ENCODE assay signal across 18 mouse cellular contexts in the genomic region with DNA sequence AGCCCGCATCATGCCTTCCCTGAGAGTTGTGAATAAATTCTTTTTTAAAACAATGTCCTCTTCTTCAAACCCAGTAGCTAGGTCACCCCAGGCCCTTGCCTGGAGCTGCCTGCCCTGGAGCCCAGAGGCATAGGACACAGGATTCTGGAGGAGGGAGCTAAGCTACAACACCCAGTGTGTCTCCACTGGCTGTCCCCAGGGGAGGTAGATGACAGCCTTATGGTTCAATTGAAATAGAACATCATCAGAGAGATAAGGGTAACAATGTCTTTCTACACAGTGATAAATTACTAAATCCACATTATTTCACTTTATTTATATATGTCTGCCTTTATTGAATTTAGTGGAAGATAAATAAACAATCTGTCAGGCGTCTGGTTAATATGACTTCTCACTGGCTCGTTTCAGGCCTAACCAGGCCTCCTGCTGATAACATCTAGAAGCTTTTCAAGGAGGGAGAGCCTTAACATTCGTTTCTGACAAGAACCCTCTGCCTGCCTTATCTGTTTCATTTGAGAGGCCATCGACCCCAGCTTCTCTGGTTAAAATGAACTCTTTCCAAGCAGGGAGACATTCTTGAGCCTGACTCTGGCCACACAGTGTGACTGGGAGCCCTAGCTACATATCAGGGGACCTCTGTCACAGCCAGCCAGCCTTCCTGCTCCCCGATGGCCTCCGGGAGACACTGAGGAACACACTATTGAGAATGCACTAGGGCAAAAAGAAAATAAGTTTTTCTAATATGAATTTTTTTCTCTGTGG.
DNase-seq lines count a peak whose midpoint lies in the region; ATAC-seq lines count a peak whose summit lies in the region.
"Had no signal": no experiment of that assay in that cellular context is flagged by ENCODE, and none has a peak within 500 bp of the region (broad histone marks: within the 10 kb centered on the region; RNA-seq: fewer than 3 reads in every experiment).

No protein-coding gene starts in this region.

- no peak overlapping the region for H3K4me3 ChIP-seq in heart, embryonic 11.5 days (ENCODE audit: low read depth, low read length)
- H3K4me3 ChIP-seq in lung, embryonic 16.5 days (ENCODE audit: low read length): no peak overlapping the region
- H3K4me3 ChIP-seq in kidney, embryonic 15.5 days (replicated peaks): no peak overlapping the region
- H3K4me3 ChIP-seq: forebrain, embryonic 10.5 days; hindbrain, embryonic 13.5 days; midbrain, embryonic 13.5 days; neural tube, embryonic 12.5 days had no signal

- peaks cover 9% of the 10 kb centered on the region for H3K4me1 ChIP-seq in heart, embryonic 11.5 days (ENCODE audit: control insufficient read depth, insufficient read depth, low read length)
- peaks cover 7% of the 10 kb centered on the region; the same call in 1 of the 2 replicates for H3K4me1 ChIP-seq in lung, embryonic 16.5 days (replicated peaks; ENCODE audit: control insufficient read depth, insufficient read depth, low read length)
- H3K4me1 ChIP-seq in kidney, embryonic 15.5 days: peaks cover 5% of the 10 kb centered on the region; the same call in 1 of the 2 replicates
- H3K4me1 ChIP-seq: forebrain, embryonic 10.5 days; hindbrain, embryonic 13.5 days; midbrain, embryonic 13.5 days; neural tube, embryonic 12.5 days had no signal

- no peaks in the 10 kb centered on the region for H3K9me3 ChIP-seq in heart, embryonic 11.5 days (replicated peaks; ENCODE audit: control insufficient read depth, low read length)
- H3K9me3 ChIP-seq in lung, embryonic 16.5 days (ENCODE audit: control insufficient read depth, low read length): no peaks in the 10 kb centered on the region
- no peaks in the 10 kb centered on the region for H3K9me3 ChIP-seq in kidney, embryonic 15.5 days (replicated peaks)
- H3K9me3 ChIP-seq: forebrain, embryonic 10.5 days; hindbrain, embryonic 13.5 days; midbrain, embryonic 13.5 days; neural tube, embryonic 12.5 days had no signal

- no peak overlapping the region for H3K9ac ChIP-seq in heart, embryonic 11.5 days (ENCODE audit: low read depth, low read length)
- no peak overlapping the region for H3K9ac ChIP-seq in lung, embryonic 16.5 days (ENCODE audit: low read length)
- no peak overlapping the region for H3K9ac ChIP-seq in kidney, embryonic 15.5 days
- H3K9ac ChIP-seq: forebrain, postnatal 0 days; hindbrain, embryonic 13.5 days; liver, embryonic 14.5 days; midbrain, embryonic 13.5 days; neural tube, embryonic 12.5 days had no signal

- 16% methylated on average over 7 of the region's 7 CpGs for whole genome bisulfite sequencing in heart, embryonic 11.5 days (ENCODE audit: insufficient replicate concordance)
- 18% methylated on average over 7 of the region's 7 CpGs for WGBS in lung, embryonic 16.5 days
- 40% methylated on average over 7 of the region's 7 CpGs for WGBS in kidney, embryonic 15.5 days

- 0 out of 2 replicates have a peak overlapping the region, but pooled peaks have one; percentile 10 for H3K27ac ChIP-seq in heart, embryonic 11.5 days (ENCODE audit: low read depth, low read length)
- peak overlapping the region; percentile 59; the same call in 1 of the 2 replicates for H3K27ac ChIP-seq in lung, embryonic 16.5 days (ENCODE audit: low read length)
- H3K27ac ChIP-seq in kidney, embryonic 15.5 days: peak overlapping the region; percentile 32
- H3K27ac ChIP-seq: forebrain, embryonic 10.5 days; hindbrain, embryonic 13.5 days; liver, embryonic 14.5 days; midbrain, embryonic 13.5 days; neural tube, embryonic 12.5 days had no signal

- H3K27me3 ChIP-seq in heart, embryonic 11.5 days (ENCODE audit: control insufficient read depth, insufficient read depth, low read length): no peaks in the 10 kb centered on the region
- no peaks in the 10 kb centered on the region for H3K27me3 ChIP-seq in lung, embryonic 16.5 days (ENCODE audit: control insufficient read depth, insufficient read depth, low read depth, low read length)
- no peaks in the 10 kb centered on the region for H3K27me3 ChIP-seq in kidney, embryonic 15.5 days
- H3K27me3 ChIP-seq: hindbrain, embryonic 13.5 days; midbrain, embryonic 13.5 days; neural tube, embryonic 12.5 days had no signal

- no peak overlapping the region for H3K4me2 ChIP-seq in heart, embryonic 11.5 days
- no peak overlapping the region for H3K4me2 ChIP-seq in lung, embryonic 16.5 days (ENCODE audit: low read depth, low read length)
- H3K4me2 ChIP-seq in kidney, embryonic 15.5 days: no peak overlapping the region
- H3K4me2 ChIP-seq: hindbrain, embryonic 13.5 days; midbrain, embryonic 13.5 days; neural tube, embryonic 12.5 days had no signal

- ATAC-seq in heart, embryonic 11.5 days (replicated peaks; ENCODE audit: insufficient number of reproducible peaks, low FRiP score, low TSS enrichment): no peak
- peak; percentile 93 for ATAC-seq in lung, embryonic 16.5 days (ENCODE audit: low read depth)
- ATAC-seq in kidney, embryonic 15.5 days (replicated peaks; ENCODE audit: low FRiP score): peak; percentile 65; the same call in 1 of the 2 replicates
- ATAC-seq in megakaryocyte-erythroid progenitor cell, adult 5-6 weeks (replicated peaks; ENCODE audit: low FRiP score, low TSS enrichment, poor library complexity, severe bottlenecking): no peak
- ATAC-seq: forebrain, postnatal 0 days; inflammation-experienced regulatory T-cells, adult 6 months; midbrain, embryonic 13.5 days had no signal

- no peaks in the 10 kb centered on the region for H3K36me3 ChIP-seq in heart, embryonic 11.5 days (ENCODE audit: control insufficient read depth, insufficient read depth, low read length)
- H3K36me3 ChIP-seq in lung, embryonic 16.5 days (ENCODE audit: control insufficient read depth, insufficient read depth, low read length): no peaks in the 10 kb centered on the region
- no peaks in the 10 kb centered on the region for H3K36me3 ChIP-seq in kidney, embryonic 15.5 days
- H3K36me3 ChIP-seq: forebrain, embryonic 10.5 days; hindbrain, embryonic 13.5 days; midbrain, embryonic 13.5 days; neural tube, embryonic 12.5 days had no signal

- DNase-seq in heart, adult 9 months (ENCODE audit: low spot score in 2 of 2): no peak
- no peak for DNase-seq in lung, postnatal 25 days (ENCODE audit: low spot score)
- DNase-seq in kidney, postnatal 36 days: peak; percentile 19 to 56
- no peak for DNase-seq in urinary bladder, postnatal 4 days (ENCODE audit: low spot score in 2 of 2)
- DNase-seq: cerebellum, adult 8-10 months; forebrain, postnatal 0 days; heart, postnatal 10 days; thymus, postnatal 36 days had no signal

Comparison
In these comparisons a context has a peak if more than half of its experiments do, and no peak if none do; other contexts are left out.
1. ATAC-seq: peak in lung, embryonic 16.5 days (single experiment) and kidney, embryonic 15.5 days (single experiment); none in heart, embryonic 11.5 days (single experiment) and megakaryocyte-erythroid progenitor cell, adult 5-6 weeks (single experiment).
2. DNase-seq: peak in kidney, postnatal 36 days (2 of 2); none in heart, adult 9 months (0 of 2), lung, postnatal 25 days (single experiment) and urinary bladder, postnatal 4 days (0 of 2).
3. Peak in every context shown above with its lines, with median percentiles within 50 percentile points of each other: H3K27ac ChIP-seq.